Mouse (Mus musculus) heart, embryonic 12.5 days (tissue): ENCODE measurements around the gene Sec31a. TPM values are rescaled to one million over a fixed set of nuclear protein-coding genes. Genes with fewer than 3 reads are reported as not detected.

Experiments
- ATAC-seq: fragments of 200-750 bp; cut with Nextera tagmentation; 2 replicates; pipeline ENCODE4 v1.8.0; 2017; ENCODE audit warnings: moderate TSS enrichment, moderate library complexity; ENCODE audit not compliant: insufficient number of reproducible peaks, low FRiP score
- H3K27ac ChIP-seq: fragments of 300-500 bp; sonication (generic); 2 replicates; pipeline ENCODE4 v1.5.1; 2016; ENCODE audit warnings: mild to moderate bottlenecking, moderate library complexity; ENCODE audit not compliant: poor library complexity, severe bottlenecking
- H3K27me3 ChIP-seq: fragments of 300-500 bp; sonication (generic); replicated peaks from 2 replicates; pipeline ENCODE4 v1.6.1; 2016; ENCODE audit warnings: mild to moderate bottlenecking, moderate library complexity
- H3K36me3 ChIP-seq: fragments of 300-500 bp; sonication (generic); 2 replicates; pipeline ENCODE4 v1.6.1; 2016; ENCODE audit warnings: mild to moderate bottlenecking, moderate library complexity
- H3K4me1 ChIP-seq: fragments of 300-500 bp; sonication (generic); replicated peaks from 2 replicates; pipeline ENCODE4 v1.6.1; 2016; ENCODE audit warnings: mild to moderate bottlenecking
- H3K4me2 ChIP-seq: fragments of 300-500 bp; sonication (generic); 2 replicates; pipeline ENCODE4 v1.6.1; 2016; ENCODE audit warnings: mild to moderate bottlenecking, moderate library complexity
- H3K4me3 ChIP-seq: fragments of 300-500 bp; sonication (generic); 2 replicates; pipeline ENCODE4 v1.5.1; 2016; ENCODE audit warnings: mild to moderate bottlenecking
- H3K9ac ChIP-seq: fragments of 300-500 bp; sonication (generic); 2 replicates; pipeline ENCODE4 v1.6.1; 2016; ENCODE audit warnings: mild to moderate bottlenecking, moderate library complexity
- H3K9me3 ChIP-seq: fragments of 300-500 bp; sonication (generic); replicated peaks from 2 replicates; pipeline ENCODE4 v1.6.1; 2016; ENCODE audit warnings: mild to moderate bottlenecking, moderate library complexity
- WGBS: fragments of 180-500 bp; shearing (Covaris S2); methylation state at CpG from one replicate; pipeline ENCODE4 v1.1.7; 2016; 5-methylcytosine and 5-hydroxymethylcytosine counted together
- polyA plus RNA-seq: library from polyadenylated mRNA; unstranded; fragments of >200 nt; fragmentation: Nextera tagmentation; extraction: Ambion mirVana; gene quantifications from 2 replicates; pipeline ENCODE4 v1.2.1, GENCODE M21; 2016

Sec31a gene
- polyA plus RNA-seq, 1 experiment from 2014 or later, result 177 TPM

GRCm38 (mm10) chr5:100332300-100333004, 83.6 kb downstream of the Sec31a start:
- Histone ChIP-seq H3K9me3 (no peaks in the 10 kb centered on the region), H3K27ac (0 out of 2 replicates have a peak overlapping the region, but pooled peaks have one; percentile 7), H3K36me3 (no peaks in the 10 kb centered on the region), H3K4me1 (peaks cover 40% of the 10 kb centered on the region), H3K9ac (no peak overlapping the region), H3K4me3 (no peak overlapping the region), H3K4me2 (no peak overlapping the region), H3K27me3 (0 out of 2 replicates have a peak, but pooled peaks cover 3% of the 10 kb centered on the region)
- ATAC-seq, result no peak
- 72% methylated on average over 8 of the region's 8 CpGs for WGBS

GRCm38 (mm10) chr5:100331636-100332035, 84.4 kb downstream of the Sec31a start:
- Histone ChIP-seq H3K4me3 (no peak overlapping the region), H3K27me3 (0 out of 2 replicates have a peak, but pooled peaks cover 2% of the 10 kb centered on the region), H3K4me2 (no peak overlapping the region), H3K27ac (no peak overlapping the region), H3K36me3 (no peaks in the 10 kb centered on the region), H3K9me3 (no peaks in the 10 kb centered on the region), H3K9ac (no peak overlapping the region), H3K4me1 (peaks cover 40% of the 10 kb centered on the region)
- ATAC-seq, result no peak
- 88% methylated on average over 8 of the region's 8 CpGs for WGBS

- Histone ChIP-seq H3K9ac (no peak overlapping the region), H3K4me1 (peaks cover 7% of the 10 kb centered on the region; the same call in 1 of the 2 replicates), H3K27me3 (no peaks in the 10 kb centered on the region; the same call in 1 of the 2 replicates), H3K9me3 (no peaks in the 10 kb centered on the region), H3K36me3 (no peaks in the 10 kb centered on the region), H3K27ac (no peak overlapping the region), H3K4me2 (0 out of 2 replicates have a peak overlapping the region, but pooled peaks have one; percentile 12), H3K4me3 (no peak overlapping the region)
- WGBS, result 2% methylated on average over 11 of the region's 11 CpGs
- ATAC-seq, result peak; percentile 59; the same call in 1 of the 2 replicates
Observed at GRCm38 (mm10) chr5:100322081-100322480, 94.0 kb downstream of the Sec31a start.

GRCm38 (mm10) chr5:100317842-100318241, 98.2 kb downstream of the Sec31a start:
- WGBS, result 78% methylated on average over 7 of the region's 7 CpGs
- Histone ChIP-seq H3K4me3 (no peak overlapping the region), H3K9ac (no peak overlapping the region), H3K36me3 (no peaks in the 10 kb centered on the region), H3K27me3 (no peaks in the 10 kb centered on the region), H3K9me3 (peaks cover 9% of the 10 kb centered on the region), H3K4me1 (peaks cover 7% of the 10 kb centered on the region; the same call in 1 of the 2 replicates), H3K27ac (no peak overlapping the region), H3K4me2 (no peak overlapping the region)
- no peak for ATAC-seq

- no peak overlapping the region for H3K27ac ChIP-seq
- no peaks in the 10 kb centered on the region for H3K27me3 ChIP-seq
- WGBS, result 73% methylated on average over 18 of the region's 18 CpGs
- H3K4me3 ChIP-seq, result no peak overlapping the region
- no peak overlapping the region for H3K9ac ChIP-seq
- no peaks in the 10 kb centered on the region for H3K36me3 ChIP-seq
- no peaks in the 10 kb centered on the region for H3K4me1 ChIP-seq
- peaks cover 9% of the 10 kb centered on the region for H3K9me3 ChIP-seq
- no peak overlapping the region for H3K4me2 ChIP-seq
- no peak for ATAC-seq
Observed at GRCm38 (mm10) chr5:100317010-100317409, 99.0 kb downstream of the Sec31a start.

- H3K36me3 ChIP-seq, result no peaks in the 10 kb centered on the region
- H3K27me3 ChIP-seq, result no peaks in the 10 kb centered on the region
- H3K4me3 ChIP-seq, result no peak overlapping the region
- H3K4me2 ChIP-seq, result no peak overlapping the region
- H3K9ac ChIP-seq, result no peak overlapping the region
- H3K4me1 ChIP-seq, result no peaks in the 10 kb centered on the region
- WGBS, result 55% methylated on average over 3 of the region's 3 CpGs
- no peak for ATAC-seq
- H3K9me3 ChIP-seq, result peaks cover 9% of the 10 kb centered on the region
- no peak overlapping the region for H3K27ac ChIP-seq
Observed at GRCm38 (mm10) chr5:100315646-100316045, 100.4 kb downstream of the Sec31a start.

- ATAC-seq, result no peak
- no peak overlapping the region for H3K4me2 ChIP-seq
- H3K36me3 ChIP-seq, result no peaks in the 10 kb centered on the region
- H3K4me1 ChIP-seq, result no peaks in the 10 kb centered on the region; the same call in 1 of the 2 replicates
- H3K27ac ChIP-seq, result no peak overlapping the region
- H3K4me3 ChIP-seq, result no peak overlapping the region
- no peaks in the 10 kb centered on the region for H3K27me3 ChIP-seq
- peaks cover 9% of the 10 kb centered on the region for H3K9me3 ChIP-seq
- no peak overlapping the region for H3K9ac ChIP-seq
- 74% methylated on average over 5 of the region's 5 CpGs for WGBS
Observed at GRCm38 (mm10) chr5:100312391-100312790, 103.6 kb downstream of the Sec31a start.

Other genes starting within 250 kb of the Sec31a start
- gene Lin54, start 84.4 kb upstream of the Sec31a start, polyA plus RNA-seq, result 14.4 and 14.6 TPM in 2 replicates
- gene Cops4, start 102.1 kb upstream of the Sec31a start, polyA plus RNA-seq, result 146 and 153 TPM in 2 replicates
- gene Plac8, start 156.0 kb upstream of the Sec31a start, polyA plus RNA-seq, result 3.8 and 4.5 TPM in 2 replicates